Mouse (Mus musculus) lung, embryonic 15.5 days (tissue): ENCODE results near the gene Fh1. TPM values are rescaled to one million over a fixed set of nuclear protein-coding genes. Genes with fewer than 3 reads are reported as not detected.

ENCODE experiments used
- ATAC-seq: fragments of 200-750 bp; cut with Nextera tagmentation; 2 replicates; pipeline ENCODE4 v1.8.0; 2017; ENCODE audit warnings: moderate number of reproducible peaks, borderline replicate concordance; ENCODE audit not compliant: low FRiP score, low TSS enrichment; ENCODE audit errors: extremely low read depth
- H3K27ac ChIP-seq: fragments of 300-500 bp; sonication (generic); 2 replicates; pipeline ENCODE4 v1.5.1; 2015; ENCODE audit warnings: moderate library complexity, mild to moderate bottlenecking, inconsistent platforms
- H3K27me3 ChIP-seq: fragments of 300-500 bp; sonication (generic); 2 replicates; pipeline ENCODE4 v1.6.1; 2015; ENCODE audit warnings: inconsistent platforms
- H3K36me3 ChIP-seq: fragments of 300-500 bp; sonication (generic); 2 replicates; pipeline ENCODE4 v1.6.1; 2015; ENCODE audit warnings: inconsistent platforms
- H3K4me1 ChIP-seq: fragments of 300-500 bp; sonication (generic); 2 replicates; pipeline ENCODE4 v1.6.1; 2015; ENCODE audit warnings: inconsistent platforms
- H3K4me2 ChIP-seq: fragments of 300-500 bp; sonication (generic); 2 replicates; pipeline ENCODE4 v1.6.1; 2015; ENCODE audit warnings: inconsistent platforms, mild to moderate bottlenecking, moderate library complexity
- H3K4me3 ChIP-seq: fragments of 300-500 bp; sonication (generic); 2 replicates; pipeline ENCODE4 v1.5.1; 2015; ENCODE audit warnings: mild to moderate bottlenecking, inconsistent platforms
- H3K9ac ChIP-seq: fragments of 300-500 bp; sonication (generic); 2 replicates; pipeline ENCODE4 v1.6.1; 2015; ENCODE audit warnings: inconsistent platforms
- H3K9me3 ChIP-seq: fragments of 300-500 bp; sonication (generic); 2 replicates; pipeline ENCODE4 v1.6.1; 2016; ENCODE audit warnings: inconsistent platforms
- WGBS: fragments of 180-500 bp; shearing (Covaris S2); methylation state at CpG from one replicate; pipeline ENCODE4 v1.1.7; 2015; 5-methylcytosine and 5-hydroxymethylcytosine counted together
- polyA plus RNA-seq: library from polyadenylated mRNA; unstranded; fragments of >200 nt; fragmentation: Nextera tagmentation; extraction: Ambion mirVana; gene quantifications from 2 replicates; pipeline ENCODE4 v1.2.1, GENCODE M21; 2015

Fh1 gene
- polyA plus RNA-seq, 1 experiment from 2014 or later: 109 TPM

GRCm38 (mm10) chr1:175608708-175609107 is 16.7 kb downstream of the Fh1 start:
- Histone ChIP-seq H3K4me3 (no peak overlapping the region), H3K36me3 (peaks cover 71% of the 10 kb centered on the region), H3K27ac (no peak overlapping the region), H3K4me1 (no peaks in the 10 kb centered on the region), H3K9me3 (no peaks in the 10 kb centered on the region), H3K9ac (no peak overlapping the region), H3K4me2 (no peak overlapping the region), H3K27me3 (no peaks in the 10 kb centered on the region)
- 86% methylated on average over 3 of the region's 3 CpGs for WGBS
- no peak for ATAC-seq

DNA sequence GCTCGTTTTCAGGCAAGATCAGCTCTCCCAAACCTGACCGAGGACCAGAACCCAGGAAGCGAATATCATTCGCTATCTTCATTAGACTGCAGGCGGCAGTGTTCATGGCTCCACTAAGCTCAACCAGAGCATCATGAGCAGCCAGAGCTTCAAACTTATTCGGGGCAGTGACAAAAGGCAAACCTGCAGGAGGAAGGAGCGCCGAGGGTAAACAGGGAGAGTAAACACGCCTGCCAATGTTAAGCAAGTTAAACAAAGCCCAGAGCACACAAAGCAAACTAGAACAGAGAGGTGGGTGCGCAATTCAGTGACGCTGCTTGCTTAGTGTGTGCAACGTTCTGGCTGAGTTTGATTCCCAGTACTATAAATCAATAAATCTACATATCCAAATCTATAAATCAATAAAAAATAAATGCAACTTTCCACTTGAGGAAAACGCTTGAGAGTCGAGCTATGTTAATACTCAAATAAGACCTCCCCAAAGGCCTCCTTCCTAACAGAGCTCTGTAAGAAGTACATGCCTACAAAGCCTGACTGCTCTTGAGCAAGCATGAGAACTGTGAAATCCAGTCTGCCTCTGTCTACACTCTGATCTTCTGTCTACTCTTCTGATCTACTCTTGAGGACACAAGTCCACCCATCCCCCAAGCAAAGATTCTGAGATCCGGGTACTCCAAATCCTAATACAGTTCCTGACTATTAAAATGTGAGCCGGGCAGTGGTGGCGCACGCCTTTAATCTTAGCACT is 17.4 kb downstream of the Fh1 start:
- Histone ChIP-seq H3K27me3 (no peaks in the 10 kb centered on the region), H3K36me3 (peaks cover 74% of the 10 kb centered on the region), H3K4me3 (no peak overlapping the region), H3K9me3 (no peaks in the 10 kb centered on the region), H3K9ac (no peak overlapping the region), H3K4me1 (no peaks in the 10 kb centered on the region), H3K4me2 (no peak overlapping the region), H3K27ac (no peak overlapping the region)
- 66% methylated on average over 18 of the region's 18 CpGs for WGBS
- no peak for ATAC-seq

DNA sequence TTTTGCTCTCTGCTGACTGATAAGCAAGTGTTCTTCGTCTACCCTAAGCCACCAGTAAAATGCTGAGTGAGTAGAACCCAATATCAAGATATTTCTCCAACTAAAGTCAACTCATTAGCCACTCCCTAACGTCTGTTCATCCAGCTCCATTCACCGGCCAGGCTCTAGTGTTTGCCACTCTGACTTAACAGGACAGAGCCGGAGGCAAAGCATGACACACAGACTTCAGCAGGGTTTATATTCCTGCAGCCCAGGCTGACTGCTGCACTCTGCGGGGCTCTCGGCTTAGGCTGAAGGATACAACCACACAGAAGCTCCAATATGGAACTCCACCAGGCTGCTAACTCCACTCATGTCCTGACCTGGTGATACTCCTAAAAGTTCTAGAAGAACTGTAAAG is 18.1 kb downstream of the Fh1 start:
- Histone ChIP-seq H3K4me3 (no peak overlapping the region), H3K9me3 (no peaks in the 10 kb centered on the region), H3K36me3 (peaks cover 73% of the 10 kb centered on the region), H3K4me2 (no peak overlapping the region), H3K27me3 (no peaks in the 10 kb centered on the region), H3K27ac (no peak overlapping the region), H3K4me1 (no peaks in the 10 kb centered on the region), H3K9ac (no peak overlapping the region)
- WGBS: 75% methylated on average over 6 of the region's 6 CpGs
- ATAC-seq: no peak

DNA sequence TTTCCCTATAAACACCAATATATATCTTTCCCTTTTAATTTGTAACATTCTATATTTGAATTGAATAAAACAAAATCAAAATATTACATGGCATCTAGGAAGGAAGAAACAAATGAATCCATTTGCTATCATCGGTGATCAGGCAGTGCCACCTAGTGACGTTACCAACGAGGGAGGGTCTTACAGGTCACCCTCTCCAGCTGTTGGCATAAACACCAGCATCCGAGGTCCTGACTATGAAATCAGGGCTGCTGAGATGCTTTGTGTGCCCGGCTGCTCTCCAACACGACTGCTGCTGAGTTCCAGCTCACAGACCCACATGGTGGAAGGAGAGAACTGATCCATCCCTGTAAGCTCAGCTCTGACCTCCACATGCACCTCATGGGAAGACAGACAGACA is 22.0 kb downstream of the Fh1 start:
- no peak overlapping the region for H3K27ac ChIP-seq
- H3K4me3 ChIP-seq: no peak overlapping the region
- no peak overlapping the region for H3K9ac ChIP-seq
- 54% methylated on average over 6 of the region's 6 CpGs for WGBS
- peaks cover 59% of the 10 kb centered on the region for H3K36me3 ChIP-seq
- no peaks in the 10 kb centered on the region for H3K4me1 ChIP-seq
- no peaks in the 10 kb centered on the region for H3K9me3 ChIP-seq
- no peak overlapping the region for H3K4me2 ChIP-seq
- H3K27me3 ChIP-seq: no peaks in the 10 kb centered on the region
- no peak for ATAC-seq

- Histone ChIP-seq H3K4me1 (no peaks in the 10 kb centered on the region), H3K27me3 (no peaks in the 10 kb centered on the region), H3K9me3 (no peaks in the 10 kb centered on the region), H3K9ac (no peak overlapping the region), H3K36me3 (peaks cover 52% of the 10 kb centered on the region), H3K27ac (no peak overlapping the region), H3K4me2 (no peak overlapping the region), H3K4me3 (no peak overlapping the region)
- no peak for ATAC-seq
- 83% methylated on average over 11 of the region's 11 CpGs for WGBS
Measured at GRCm38 (mm10) chr1:175602231-175602630, 23.2 kb downstream of the Fh1 start.

GRCm38 (mm10) chr1:175592832-175593231 is 32.6 kb downstream of the Fh1 start:
- no peaks in the 10 kb centered on the region for H3K9me3 ChIP-seq
- H3K27me3 ChIP-seq: no peaks in the 10 kb centered on the region
- no peak overlapping the region for H3K27ac ChIP-seq
- no peaks in the 10 kb centered on the region for H3K4me1 ChIP-seq
- no peak overlapping the region for H3K9ac ChIP-seq
- no peak overlapping the region for H3K4me2 ChIP-seq
- no peaks in the 10 kb centered on the region for H3K36me3 ChIP-seq
- ATAC-seq: no peak
- 90% methylated on average over 1 of the region's 1 CpGs for WGBS
- H3K4me3 ChIP-seq: no peak overlapping the region

DNA sequence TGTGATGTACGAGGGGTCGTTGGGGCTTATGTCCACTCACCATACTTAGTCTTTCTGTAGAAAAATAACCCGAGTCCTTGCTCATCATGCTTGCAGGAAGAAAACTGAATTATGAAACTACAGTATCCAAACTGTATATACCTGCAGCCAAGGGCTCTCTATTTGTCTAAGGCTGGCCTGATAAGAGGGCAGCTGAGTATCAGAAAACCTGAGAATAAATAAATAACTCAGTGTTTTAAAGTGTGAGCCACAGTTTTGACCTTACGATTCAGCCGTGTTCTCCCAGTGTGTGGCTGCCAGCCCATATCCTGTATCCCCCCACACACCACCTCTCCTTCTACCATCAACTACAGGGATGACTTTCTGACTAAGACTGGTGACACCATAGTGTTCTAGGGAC is 38.8 kb downstream of the Fh1 start:
- no peak for ATAC-seq
- no peak overlapping the region for H3K27ac ChIP-seq
- H3K9me3 ChIP-seq: no peaks in the 10 kb centered on the region
- H3K4me1 ChIP-seq: no peaks in the 10 kb centered on the region
- no peak overlapping the region for H3K9ac ChIP-seq
- no peaks in the 10 kb centered on the region for H3K36me3 ChIP-seq
- H3K27me3 ChIP-seq: no peaks in the 10 kb centered on the region
- H3K4me2 ChIP-seq: no peak overlapping the region
- no peak overlapping the region for H3K4me3 ChIP-seq
- 48% methylated on average over 5 of the region's 5 CpGs for WGBS

DNA sequence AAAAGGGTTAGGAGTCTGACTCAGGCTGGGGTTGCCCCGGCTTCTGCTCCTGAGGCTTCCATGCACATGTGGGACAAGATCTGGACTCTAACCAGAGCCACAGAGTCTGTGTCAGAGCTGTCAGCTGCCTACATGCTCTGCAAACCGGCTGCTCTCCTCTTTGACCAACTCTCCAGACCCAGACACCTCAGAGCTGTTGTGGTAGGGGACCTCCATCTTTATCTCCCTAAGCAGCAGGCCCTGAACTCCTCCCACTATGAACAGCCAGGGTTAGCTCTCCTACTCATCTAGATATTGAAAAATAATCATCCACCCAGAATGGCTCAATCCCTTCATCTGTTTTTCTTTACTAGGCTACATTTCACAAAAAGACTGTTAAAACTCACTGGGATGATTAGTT is 40.2 kb downstream of the Fh1 start:
- no peak overlapping the region for H3K4me3 ChIP-seq
- H3K4me1 ChIP-seq: no peaks in the 10 kb centered on the region
- H3K27me3 ChIP-seq: no peaks in the 10 kb centered on the region
- H3K4me2 ChIP-seq: no peak overlapping the region
- no peak for ATAC-seq
- H3K9me3 ChIP-seq: no peaks in the 10 kb centered on the region
- H3K36me3 ChIP-seq: no peaks in the 10 kb centered on the region
- H3K9ac ChIP-seq: no peak overlapping the region
- 73% methylated on average over 2 of the region's 2 CpGs for WGBS
- no peak overlapping the region for H3K27ac ChIP-seq

- Histone ChIP-seq H3K4me2 (no peak overlapping the region), H3K9me3 (no peaks in the 10 kb centered on the region), H3K4me3 (no peak overlapping the region), H3K4me1 (no peaks in the 10 kb centered on the region), H3K9ac (no peak overlapping the region), H3K27ac (no peak overlapping the region), H3K27me3 (no peaks in the 10 kb centered on the region), H3K36me3 (no peaks in the 10 kb centered on the region)
- ATAC-seq: no peak
- WGBS: 72% methylated on average over 4 of the region's 4 CpGs
Measured at GRCm38 (mm10) chr1:175582799-175583198, 42.6 kb downstream of the Fh1 start.

DNA sequence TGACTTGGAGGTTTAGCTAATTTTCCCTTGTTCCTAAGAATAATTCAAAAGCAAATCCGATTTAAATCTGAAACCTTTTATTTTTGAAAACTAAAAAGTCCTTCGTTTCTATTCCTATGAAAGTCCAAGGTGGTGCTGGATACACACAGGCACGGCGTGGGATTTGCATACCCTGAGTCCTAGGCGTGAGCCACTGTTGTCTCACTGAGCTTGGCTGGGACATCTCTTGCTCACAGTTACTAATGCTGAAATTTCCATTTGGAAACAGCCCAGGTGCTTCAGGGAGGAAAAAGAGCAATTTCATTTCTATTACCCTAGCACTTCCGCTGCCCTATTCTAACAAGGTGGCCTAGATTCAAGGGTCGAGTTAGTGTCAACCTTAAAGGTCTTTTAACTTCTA is 45.1 kb downstream of the Fh1 start:
- Histone ChIP-seq H3K27me3 (no peaks in the 10 kb centered on the region), H3K36me3 (no peaks in the 10 kb centered on the region), H3K9me3 (no peaks in the 10 kb centered on the region), H3K4me3 (no peak overlapping the region), H3K4me2 (no peak overlapping the region), H3K9ac (no peak overlapping the region), H3K27ac (no peak overlapping the region), H3K4me1 (no peaks in the 10 kb centered on the region)
- ATAC-seq: no peak
- 86% methylated on average over 7 of the region's 7 CpGs for WGBS

DNA sequence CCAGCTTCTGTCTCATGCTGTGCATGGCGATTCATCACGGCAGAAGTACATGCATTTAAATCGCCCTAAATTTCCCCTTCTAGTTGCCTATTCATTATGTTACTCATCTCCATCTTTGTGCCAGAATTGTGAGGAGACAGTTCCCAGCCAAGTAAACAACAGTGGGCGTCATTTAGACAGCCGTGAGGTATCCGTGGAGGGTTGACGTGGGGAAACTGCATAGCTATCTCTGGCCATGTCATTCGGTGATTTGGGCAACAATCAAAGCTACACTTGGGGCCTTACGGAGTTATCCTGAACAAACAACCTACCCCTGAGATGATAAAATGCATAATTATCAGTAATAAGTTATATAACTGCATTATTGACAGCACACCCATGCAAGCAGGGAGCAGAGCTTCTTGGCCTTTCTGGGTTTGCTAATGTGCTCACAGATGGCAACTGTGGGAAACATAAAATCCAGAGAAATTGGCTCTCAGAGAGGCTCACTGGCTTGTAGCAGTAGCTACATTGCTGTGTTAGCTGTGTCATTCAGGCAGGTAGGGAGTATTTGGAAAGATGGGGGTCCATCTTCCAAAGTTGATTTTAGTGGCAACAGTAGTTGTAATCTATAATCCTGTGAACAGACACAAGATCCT is 45.7 kb downstream of the Fh1 start:
- no peaks in the 10 kb centered on the region for H3K27me3 ChIP-seq
- no peak overlapping the region for H3K4me3 ChIP-seq
- H3K4me1 ChIP-seq: no peaks in the 10 kb centered on the region
- no peak overlapping the region for H3K9ac ChIP-seq
- H3K9me3 ChIP-seq: no peaks in the 10 kb centered on the region
- no peaks in the 10 kb centered on the region for H3K36me3 ChIP-seq
- H3K27ac ChIP-seq: no peak overlapping the region
- WGBS: 72% methylated on average over 9 of the region's 9 CpGs
- no peak overlapping the region for H3K4me2 ChIP-seq
- no peak for ATAC-seq

DNA sequence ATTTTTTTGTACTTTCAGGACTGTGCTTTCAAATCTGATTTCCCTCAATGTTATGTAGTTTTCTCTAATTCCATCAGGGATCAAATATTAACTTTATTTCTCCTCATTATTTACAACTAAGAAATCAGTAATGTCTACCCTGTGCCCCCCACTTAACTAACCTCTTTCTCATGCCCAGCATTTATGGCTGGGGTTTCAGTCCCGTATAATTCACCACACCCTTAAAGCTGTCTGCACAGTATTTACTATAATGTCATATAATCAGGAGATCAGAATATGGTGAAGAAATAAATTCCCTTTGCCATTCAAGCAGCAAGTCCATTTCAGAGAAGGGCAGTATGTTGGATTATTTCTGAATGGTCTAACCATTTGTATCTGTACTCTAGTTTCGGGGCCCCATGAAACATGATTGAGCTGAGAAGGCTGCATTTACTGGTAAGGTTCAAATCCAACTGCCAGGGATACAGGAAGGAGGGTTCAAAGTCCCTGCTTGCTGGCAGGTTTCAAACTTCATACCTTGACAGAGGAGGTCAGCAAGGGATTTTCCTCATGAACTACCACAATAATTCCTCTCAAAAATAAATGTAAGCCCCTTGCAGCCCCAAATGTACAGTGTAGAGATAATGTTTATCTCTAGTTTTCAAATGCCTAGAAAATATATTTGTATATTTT is 46.9 kb downstream of the Fh1 start:
- Histone ChIP-seq H3K27ac (no peak overlapping the region), H3K9ac (no peak overlapping the region), H3K36me3 (no peaks in the 10 kb centered on the region), H3K4me3 (no peak overlapping the region), H3K4me2 (no peak overlapping the region), H3K4me1 (no peaks in the 10 kb centered on the region), H3K9me3 (no peaks in the 10 kb centered on the region), H3K27me3 (no peaks in the 10 kb centered on the region)
- ATAC-seq: no peak
- 75% methylated on average over 2 of the region's 2 CpGs for WGBS
